Mouse (Mus musculus) cerebellum, adult 9-11 months (tissue): ENCODE data around the gene Gchfr.

Experiments used
- DNase-seq: peaks from one replicate; pipeline ENCODE4 v3.0.0; 2022

The Gchfr gene

DNA sequence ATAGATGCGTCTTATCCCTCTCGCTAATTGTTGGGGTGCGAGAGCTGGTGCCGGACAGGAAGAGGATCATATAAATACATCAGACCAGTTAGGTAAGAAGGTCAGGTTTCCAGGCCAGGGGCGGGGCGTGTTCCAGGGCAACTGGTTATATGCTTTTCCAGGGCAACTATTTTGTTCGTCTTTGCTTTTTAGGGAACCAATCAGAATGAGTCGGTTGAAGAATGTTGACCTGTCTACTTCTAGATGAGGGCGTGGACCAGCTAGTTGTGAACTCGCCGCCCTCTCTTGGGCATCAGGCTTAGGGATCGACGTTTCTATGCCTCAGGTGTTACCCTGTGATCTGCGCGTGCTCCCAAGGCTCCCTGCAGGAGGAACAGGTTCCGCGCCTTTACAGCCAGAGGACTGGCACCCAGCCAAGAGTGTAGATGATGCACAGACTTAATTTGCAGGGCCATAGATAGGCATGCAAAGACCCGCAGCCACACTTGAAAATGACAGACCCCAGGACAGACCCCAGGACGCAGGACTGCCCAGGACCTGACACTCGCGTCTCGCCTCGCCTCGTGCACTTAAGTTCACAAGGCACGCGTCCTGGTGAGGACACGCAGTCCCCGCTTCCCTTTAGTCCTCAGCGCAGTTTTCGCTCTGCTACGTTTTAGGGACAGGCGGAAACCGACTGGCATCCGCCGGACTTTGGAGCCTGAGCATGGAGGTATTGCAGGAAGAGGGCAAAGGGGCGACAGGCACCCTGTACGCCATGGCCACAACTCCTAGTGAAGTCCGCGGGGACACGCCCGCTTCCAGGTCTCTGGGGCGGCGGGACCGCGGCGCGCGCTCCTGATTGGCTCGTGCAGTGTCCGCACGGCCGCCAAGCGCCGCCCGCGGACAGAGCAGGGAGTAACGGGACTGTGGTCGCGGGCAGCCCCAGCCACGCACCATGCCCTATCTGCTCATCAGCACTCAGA, at the start of gene Gchfr:
TSS of gene Gchfr (plus strand) at position 873 of the 965 bp plus-strand sequence.
- DNase-seq = peak; percentile 39

DNA sequence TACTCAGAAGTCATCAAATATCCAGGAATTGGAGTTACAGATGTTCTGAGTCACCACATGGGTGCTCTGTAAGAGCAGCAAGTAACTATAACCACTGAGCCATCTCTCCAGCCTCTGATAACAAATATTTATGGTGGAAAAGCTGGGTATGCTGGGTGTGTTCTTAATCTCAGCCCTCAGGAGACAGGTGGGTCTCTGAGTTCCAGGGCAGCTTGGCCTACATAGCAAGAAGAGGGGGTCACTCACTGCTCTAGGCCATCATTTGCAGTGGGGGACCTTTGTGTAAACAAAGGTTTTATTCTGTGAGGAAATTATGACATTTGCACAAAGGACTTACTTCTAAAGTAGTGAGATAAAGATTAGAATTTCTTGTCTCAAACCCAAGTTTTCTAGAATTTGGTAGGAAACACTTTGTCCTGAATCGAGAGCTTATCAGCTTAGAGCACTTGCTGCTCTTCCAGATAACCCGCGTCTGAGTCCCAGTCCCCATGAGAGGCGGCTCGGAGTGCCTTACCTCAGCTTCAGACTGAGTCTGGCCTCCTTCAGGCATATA, 31.2 kb upstream of the Gchfr start:
- no peak for DNase-seq

DNA sequence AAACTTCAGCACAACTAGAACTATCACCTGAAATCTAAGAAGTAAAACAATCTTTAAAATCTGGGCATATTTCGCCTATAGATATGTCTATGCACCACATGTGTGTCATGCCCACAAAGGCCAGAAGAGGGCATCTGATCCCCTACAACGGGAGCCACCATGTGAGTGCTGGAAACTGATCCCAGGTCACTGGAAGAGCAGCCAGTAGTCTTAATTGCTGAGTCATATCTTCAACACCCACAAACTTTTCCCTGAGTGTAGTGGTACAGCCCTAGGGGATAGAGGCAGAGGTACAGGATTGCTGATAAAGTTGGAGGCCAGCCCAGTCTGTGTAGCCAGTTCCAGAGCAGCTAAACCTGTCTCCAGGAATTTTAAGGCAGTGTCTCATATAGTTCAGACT, 22.4 kb upstream of the Gchfr start:
- DNase-seq = no peak

DNA sequence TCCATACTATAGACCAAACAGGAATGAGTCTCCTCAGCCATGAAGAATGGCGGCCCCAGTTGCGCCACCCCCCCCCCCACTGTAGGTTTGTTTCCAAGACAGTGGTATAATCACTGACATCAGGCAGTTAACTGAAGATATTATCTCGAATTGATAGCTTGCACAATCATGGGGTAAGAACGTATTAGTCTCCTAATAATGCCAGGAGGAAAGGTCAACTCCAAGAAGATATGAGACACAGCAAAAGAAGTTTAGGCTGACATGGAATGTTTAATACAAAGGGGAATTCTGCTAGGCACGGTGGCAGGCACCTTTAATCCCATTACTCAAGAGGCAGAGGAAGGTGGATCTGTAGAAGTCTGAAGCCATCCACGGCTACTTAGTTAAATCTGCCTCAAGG, 21.1 kb upstream of the Gchfr start:
- no peak for DNase-seq

DNA sequence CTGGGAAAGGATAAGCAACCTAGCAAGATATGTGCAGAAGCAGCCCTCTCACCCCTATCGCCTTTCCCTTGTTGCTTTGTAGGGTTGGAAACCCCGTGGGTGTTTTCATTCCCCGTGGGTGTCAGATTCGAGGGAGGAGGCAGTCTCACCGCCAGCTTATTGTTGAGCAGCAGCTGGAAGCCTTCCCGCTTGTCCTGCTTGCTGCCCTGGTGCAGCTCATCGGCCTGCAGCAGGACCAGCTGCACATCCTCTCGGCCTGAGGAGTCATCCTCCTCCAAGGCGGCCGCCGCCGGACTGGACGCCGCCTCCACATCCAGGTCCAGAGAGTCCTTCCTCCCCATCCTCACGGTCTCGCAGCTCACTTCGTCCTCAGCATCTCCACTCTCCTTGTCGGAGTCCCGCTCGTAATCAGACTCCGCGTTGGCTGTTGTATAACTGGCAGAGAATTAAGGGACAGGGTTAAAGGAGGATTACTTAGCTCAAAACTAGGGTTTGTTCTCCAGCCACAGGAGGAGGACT, 20.4 kb upstream of the Gchfr start:
- no peak for DNase-seq

DNA sequence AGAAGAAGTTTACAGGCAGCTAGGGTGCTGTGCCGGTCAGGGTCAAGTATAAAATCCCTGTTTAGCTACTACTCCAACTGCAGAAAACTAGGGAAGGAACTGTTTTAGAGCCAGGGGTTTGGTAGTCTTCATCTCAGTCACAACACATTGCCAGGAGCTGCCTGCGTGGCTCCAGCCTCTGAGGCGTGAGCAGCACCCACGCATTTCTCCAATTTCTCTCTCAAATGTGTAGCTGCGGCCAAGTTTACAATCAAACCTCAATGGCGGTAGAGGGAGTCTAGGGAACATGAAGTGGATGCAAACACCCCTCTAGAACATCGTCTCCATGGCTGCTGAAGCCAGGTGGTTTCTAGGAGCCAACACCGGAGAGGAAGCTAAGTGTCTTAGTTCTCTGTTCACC, 19.8 kb upstream of the Gchfr start:
- DNase-seq = no peak

DNA sequence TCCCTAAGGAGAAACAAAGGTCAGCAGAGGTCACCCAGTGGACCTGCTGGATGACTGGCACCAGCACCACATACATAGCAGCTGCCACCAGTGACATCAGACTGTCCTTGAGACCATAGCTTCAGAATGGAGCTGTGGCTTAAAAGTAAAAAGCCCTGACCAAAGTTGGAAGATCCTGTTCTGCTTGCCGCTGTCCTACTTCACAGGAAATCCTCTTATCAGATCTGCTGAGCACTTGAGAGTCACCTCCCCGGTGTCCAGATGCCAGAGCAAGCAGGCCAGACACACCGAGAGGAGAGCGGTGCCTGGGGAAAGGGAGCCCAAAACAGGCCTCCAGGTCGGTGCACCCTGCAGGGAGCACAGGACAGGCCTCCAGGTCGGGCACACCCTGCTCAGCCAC, 15.3 kb upstream of the Gchfr start:
- DNase-seq = no peak

DNA sequence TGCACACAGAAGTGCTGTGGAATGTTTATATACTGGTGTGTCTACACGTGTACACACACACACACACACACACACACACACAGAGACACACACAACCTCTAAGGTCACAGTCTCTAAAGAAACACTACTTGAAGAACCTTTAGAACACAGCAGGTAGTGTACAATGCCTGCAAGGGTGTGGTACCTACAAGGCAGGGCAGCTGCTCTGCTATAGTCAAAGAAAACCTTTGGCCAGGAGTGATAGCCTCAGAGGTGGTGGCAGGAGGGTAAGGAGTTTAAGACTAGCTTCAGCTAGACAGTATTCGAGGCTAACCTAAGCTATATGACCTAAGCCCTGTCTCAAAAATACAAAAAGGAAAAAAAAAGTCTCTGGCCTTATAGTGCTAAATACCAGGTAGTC, 12.9 kb upstream of the Gchfr start:
- DNase-seq = no peak

DNA sequence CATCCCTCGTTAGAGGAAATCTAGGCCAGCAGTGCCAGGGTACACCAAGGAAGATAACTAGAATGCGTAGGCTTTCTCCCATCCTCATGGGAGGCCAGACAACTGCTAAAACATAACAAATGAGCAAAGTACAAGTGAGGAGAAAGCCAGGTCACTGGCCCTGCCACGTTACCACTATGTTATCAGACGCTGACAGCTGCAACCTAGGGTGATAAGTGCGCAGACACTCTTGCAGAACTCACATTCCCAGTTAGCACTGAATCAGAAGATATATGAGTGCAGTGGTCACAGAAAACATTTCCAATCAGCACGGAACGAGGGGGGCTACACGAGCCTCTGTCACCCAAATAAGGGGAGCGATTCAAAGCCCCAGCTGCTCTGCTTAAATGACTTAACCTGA, 12.2 kb upstream of the Gchfr start:
- no peak for DNase-seq

DNA sequence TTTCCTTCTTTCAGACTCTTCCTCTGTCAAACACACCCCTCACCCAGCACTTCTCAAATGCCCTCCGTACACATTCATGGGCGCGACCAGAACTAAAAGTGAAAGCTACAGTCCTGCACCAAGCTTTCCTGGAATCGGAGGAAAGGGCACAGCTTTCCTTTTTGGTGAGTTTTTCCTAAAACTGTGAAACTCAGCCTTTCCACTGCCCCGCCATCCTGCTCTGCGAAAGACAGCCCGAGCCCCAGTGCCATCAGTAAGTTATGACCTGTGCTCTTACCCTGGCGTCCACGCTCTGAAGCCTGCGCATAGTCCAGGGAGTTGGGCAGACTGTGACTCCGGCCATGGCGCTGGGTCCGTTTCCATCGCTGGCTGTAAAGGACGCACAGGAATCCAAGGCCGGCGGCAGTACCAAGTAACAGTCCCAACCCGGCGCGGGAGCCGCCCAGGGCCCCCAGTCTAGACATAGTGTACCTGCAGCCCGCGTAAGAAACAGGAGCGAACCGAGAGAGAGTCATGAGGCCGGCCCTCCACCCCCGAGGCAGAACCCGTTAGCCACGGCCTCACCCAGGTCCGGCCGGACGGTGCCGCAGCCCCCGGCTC, 11.4 kb upstream of the Gchfr start:
- no peak for DNase-seq

DNA sequence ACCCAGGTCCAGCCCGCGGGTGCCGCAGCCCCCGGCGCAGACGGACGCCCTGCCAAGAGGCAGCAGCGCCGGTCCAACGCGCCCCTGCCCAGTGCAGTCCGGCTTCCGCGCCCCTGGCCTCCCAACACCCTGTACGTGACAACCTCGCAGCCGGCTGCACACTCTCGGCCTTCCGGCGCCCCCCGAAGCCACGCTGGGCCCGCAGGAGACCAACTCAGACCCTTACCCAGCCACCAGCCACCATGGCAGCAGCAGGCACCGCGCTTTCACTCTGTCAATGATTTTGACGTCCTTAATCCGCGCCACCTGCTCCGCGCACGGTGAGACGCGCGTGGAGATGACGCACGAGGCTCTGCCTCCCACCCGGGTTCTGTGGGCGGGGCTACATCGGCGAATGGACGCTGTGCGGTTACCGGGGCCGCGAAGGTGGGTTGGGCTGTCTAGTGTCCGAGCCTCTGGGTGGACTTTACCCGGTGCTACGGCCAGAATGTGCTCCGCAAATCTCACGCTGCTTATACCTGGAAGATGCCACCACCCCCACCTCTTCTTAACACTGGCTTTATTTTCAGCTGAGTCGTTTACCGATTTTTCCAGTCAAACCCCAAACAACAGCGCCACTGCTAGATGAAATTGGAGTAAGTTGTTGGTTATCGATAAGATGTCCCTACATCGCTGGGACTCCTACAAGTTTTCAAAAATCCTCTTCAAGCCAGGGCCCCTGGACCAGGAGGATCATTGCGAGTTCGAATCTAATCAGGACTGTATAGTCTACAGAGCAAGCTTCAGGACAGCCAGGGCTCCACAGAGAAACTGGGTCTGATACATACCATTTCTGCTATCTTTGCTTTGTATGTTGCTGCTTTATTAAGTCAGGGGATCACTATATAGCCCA, 10.6 kb upstream of the Gchfr start, which contains the start of gene Rmdn3:
TSS of gene Rmdn3 (minus strand) at position 354 of the 892 bp plus-strand sequence.
- DNase-seq = peak; percentile 94

DNA sequence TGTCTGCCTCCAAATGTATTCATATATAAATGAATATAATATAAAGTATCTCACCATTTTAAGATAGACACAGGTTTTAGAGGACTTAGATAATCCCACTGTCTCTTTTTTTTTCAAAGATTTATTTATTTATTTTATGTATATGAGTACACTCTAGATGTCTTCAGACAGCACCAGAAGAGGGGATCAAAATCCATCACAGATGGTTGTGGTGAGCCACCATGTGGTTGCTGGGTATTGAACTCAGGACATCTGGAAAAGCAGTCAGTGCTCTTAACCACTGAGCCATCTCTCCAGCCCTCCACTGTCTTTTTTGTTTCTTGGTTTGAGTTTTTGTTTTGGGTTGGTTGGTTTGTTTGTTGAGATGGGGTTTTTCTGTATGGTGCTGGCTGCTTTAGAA, 9.7 kb upstream of the Gchfr start:
- no peak for DNase-seq

DNA sequence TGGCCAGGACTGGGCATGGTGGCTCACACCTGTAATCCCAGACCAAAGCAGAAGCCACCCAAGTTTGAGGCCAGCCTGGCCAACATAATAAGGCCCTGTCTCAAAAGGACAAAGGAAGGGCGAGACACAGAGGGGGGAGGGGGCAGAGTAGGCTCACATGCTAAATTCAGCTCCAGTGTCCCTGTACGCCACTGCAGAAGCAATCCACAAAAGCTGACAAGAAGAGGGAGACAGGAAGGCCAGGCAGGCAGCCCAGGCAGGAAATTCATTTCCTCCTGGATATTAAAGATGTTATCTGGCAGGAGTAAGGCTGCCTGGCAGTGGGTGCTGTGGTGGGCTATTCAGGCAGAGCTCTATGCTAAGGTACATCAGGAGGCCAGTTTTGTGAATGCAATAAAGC, 6.3 kb upstream of the Gchfr start:
- DNase-seq = no peak

DNA sequence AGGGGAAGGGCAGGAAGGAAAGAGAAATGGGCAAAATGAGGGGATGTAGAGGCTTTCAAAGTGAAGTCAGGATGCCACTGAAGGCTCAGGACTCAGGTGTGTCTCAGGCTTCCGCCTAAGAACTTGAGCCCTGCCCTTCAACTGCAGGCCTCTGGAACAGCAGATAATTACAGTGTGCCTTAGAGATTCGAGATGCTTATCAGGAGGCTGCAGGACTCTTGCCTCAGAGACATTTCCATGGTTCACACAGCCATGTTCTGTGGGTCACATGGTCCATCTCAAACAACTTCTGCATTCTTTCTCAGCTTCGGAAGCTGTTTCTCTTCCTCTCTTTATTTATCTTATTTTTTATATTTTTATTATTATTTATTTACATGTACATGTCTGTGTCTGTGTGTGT, 4.4 kb upstream of the Gchfr start:
- no peak for DNase-seq

DNA sequence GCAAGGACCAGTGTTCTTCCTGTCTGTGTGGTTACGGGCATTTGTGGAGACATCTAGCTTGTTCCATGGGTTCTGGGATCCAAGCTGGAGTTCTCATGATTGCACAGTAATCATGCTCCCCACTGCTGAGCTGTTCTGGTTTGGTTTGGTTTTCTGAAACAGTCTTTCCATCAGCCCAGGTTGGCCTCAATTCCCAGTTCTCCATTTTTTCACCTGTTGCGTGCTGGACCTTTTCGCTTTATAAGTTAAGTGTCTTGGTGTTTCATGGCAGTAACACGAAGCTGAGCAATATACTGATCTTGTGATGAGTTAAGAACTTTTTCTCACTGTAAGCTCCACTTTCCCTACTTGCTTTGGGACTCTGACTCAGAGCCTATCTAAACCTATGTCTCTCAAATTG, 3.6 kb upstream of the Gchfr start:
- DNase-seq = no peak

DNA sequence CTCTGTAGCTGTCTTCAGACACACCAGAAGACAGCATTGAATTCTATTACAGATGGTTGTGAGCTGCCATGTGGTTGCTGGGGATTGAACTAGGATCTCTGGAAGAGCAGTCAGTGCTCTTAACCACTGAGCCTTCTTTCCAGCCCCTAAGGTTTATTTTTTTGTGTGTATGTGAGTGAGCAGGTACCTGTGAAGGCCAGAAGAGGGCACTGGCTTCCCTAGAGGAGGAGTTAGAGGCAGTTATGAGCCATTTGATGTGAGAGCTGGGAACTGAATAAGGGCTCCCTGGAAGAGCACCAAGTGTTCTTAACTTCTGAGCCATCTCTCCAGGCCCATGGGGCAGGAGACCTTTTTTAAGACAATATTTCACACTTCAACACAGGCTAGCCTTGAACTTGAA, 2.2 kb upstream of the Gchfr start:
- DNase-seq = no peak

DNA sequence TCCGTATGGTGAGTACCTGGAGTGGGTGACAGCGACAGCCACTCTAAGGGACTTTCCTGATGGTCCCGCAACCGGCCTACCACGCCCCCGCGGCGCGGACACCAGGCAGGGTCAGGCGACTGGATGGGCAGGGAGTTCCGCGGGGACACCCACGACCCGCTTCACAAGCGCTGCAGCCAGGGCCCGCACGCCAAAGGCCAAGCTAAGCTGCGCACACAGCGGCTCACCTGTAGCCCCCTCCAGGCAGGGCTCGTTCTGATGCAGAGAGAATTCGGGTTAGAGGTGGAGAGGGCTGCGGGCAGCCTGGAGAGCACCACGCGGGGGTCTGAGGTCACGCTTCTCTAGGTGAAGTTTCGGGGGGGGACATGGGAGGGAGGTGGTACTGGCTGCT, 288 bp downstream of the Gchfr start:
- DNase-seq = no peak

DNA sequence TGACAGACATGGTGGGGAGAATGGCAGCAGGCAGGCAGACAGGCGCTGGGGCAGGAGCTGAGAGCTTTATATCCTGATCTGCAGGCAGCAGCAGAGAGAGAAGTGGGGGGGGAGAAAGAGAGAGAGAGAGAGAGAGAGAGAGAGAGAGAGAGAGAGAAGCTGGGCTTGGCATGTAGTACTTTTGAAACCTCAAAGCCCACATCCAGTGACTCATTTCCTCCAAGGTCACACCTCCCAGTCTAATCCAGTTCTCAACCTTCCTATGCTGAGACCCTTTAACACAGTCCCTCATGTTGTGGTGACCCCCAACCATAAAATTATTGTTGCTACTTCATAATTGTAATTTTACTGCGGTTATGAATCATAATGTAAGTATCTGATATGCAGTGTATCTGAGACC, 2.7 kb downstream of the Gchfr start:
- DNase-seq = no peak

DNA sequence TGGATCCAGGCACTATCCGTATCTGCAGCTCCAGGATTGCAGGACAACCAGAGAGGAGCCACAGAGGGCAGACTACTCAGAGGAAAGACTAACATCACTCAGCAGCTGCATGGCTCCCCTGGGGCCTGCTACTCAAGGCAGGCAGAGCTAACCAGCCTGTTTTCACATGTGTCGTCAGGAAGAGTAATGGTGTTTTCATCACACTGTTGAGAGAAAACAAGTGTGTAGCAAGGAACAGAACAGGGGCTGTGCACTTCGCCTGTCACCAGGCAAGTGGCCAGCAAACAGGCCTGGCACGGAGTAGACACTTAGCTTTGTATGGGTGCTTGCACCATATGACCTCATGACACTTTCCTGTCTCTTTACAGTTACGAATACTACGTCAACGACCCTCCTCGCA, 4.0 kb downstream of the Gchfr start:
- DNase-seq = no peak

DNA sequence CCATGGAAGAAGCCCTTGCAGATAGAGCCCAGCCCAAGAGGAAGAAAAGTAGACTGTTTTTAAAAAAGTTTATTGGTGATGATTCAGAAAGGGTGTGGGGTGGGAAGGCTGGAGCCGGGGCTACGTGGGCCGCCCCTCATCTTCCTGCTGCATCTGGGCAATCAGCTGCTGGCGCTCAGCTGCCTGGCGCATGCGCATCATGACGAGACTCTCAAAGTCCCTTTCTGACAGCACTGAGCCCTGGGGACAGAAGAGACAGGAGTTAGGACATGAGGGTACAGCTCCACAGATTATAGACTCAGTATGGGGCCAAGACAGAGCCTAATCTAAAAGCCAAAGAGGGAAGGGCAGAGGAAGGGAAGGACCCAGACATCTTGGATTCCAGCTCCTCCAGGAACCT, 4.9 kb downstream of the Gchfr start:
- no peak for DNase-seq

DNA sequence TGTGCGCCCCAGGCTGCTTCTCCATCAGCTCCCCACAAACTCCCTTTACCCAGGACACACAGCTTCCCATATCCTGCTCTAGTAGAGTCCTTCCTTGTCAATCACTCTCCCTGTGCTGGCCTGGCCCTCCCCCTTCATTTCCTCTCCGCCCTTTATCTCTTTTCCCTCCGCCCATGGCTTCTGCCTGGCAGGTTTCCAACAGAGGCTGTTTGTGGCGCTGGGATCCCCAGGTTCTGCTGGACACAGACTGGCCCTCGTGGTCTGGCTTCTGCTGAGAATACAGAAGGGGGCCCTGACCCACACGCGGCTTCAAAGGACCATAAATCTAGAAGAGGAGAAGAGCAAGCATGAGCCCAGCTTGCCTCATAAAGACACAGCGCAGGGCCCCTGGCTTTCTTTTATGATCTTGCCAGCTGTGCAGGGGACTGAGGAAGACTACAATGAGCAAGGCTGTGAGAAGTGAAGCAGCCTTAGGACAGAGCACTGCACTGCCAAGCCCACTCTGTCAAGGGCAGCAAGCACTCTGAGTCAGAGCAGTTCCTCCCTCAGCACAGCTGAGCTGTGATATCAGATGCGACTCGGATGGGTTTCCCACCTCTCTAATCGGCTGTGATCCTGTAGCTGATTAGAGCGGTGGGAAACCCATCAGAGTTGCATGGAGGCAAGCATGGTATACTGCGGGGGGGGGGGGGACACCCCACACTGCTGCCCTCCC, 5.4 kb downstream of the Gchfr start:
- no peak for DNase-seq

DNA sequence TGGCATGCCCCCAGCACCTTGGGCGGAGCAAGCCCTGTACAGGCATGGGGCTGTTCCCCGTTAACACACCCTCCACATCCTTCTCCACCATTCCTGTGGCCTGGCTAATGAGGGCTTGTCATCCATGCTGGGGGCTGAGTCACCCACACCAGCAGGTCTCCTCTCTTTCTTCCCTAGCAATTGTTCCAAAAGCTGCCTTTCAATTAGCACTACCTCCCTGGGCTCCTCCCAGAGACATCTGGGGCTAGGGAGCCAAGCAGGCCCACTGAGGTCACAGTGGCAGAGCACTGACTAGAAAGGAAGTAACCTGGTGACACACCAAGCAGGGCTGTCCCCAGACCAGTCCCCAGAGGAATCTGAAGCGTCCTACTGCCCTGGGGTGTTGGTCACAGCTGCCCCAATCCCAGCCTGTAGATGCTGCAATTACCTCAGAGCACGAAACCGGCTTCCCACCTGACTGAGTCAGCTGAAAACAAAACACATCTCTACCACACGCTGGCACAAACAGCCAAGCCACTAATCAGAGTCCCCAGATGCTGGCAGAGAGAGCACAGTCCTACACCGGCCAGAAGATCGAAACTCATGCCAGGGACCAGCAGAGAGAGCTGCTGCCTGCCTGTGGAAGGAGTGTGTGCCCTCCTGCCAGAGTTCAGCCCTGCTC, 6.5 kb downstream of the Gchfr start, which contains the start of gene Gm14137:
TSS of gene Gm14137 (plus strand) at position 519 of the 661 bp plus-strand sequence.
- no peak for DNase-seq
